Mouse (Mus musculus) right cerebral cortex, postnatal 10 days (tissue): ENCODE results near the gene Lor.

Experiments used
- DNase-seq, 2 experiments: peaks; one replicate each; pipeline ENCODE4 v3.0.0; 2021; ENCODE audit warnings: low spot score in 2 of 2

The Lor gene

GRCm38 (mm10) chr3:92083042-92083441 lies at the start of gene Lor:
TSS of gene Lor (minus strand) at chr3:92083142.
- no peak for DNase-seq

- DNase-seq, result no peak
These were observed 40.9 kb upstream of the Lor start, which contains the start of gene Prr9 for GRCm38 (mm10) chr3:92123847-92124246. TSS of gene Prr9 (minus strand) at chr3:92123947.

- DNase-seq, result no peak
These were observed 38.0 kb upstream of the Lor start for GRCm38 (mm10) chr3:92120902-92121301.

- peak in 1 of 2 experiments; percentile 20 for DNase-seq
These were observed 35.0 kb upstream of the Lor start for GRCm38 (mm10) chr3:92117930-92118329.

- DNase-seq, result no peak
These were observed 28.6 kb upstream of the Lor start for GRCm38 (mm10) chr3:92111526-92111925.

- DNase-seq, result no peak
These were observed 27.8 kb upstream of the Lor start for GRCm38 (mm10) chr3:92110790-92111189.

- peak; percentile 46 to 62 for DNase-seq
These were observed 23.6 kb upstream of the Lor start for GRCm38 (mm10) chr3:92106582-92106981.

GRCm38 (mm10) chr3:92081285-92081931 lies 1.5 kb downstream of the Lor start:
- peak; percentile 47 to 68 for DNase-seq

GRCm38 (mm10) chr3:92080462-92081284 lies 2.3 kb downstream of the Lor start:
- DNase-seq, result peak; percentile 75 to 78

- DNase-seq, result no peak
These were observed 32.4 kb downstream of the Lor start for GRCm38 (mm10) chr3:92050382-92051054.

GRCm38 (mm10) chr3:92033892-92034291 lies 49.0 kb downstream of the Lor start:
- DNase-seq, result no peak

- DNase-seq, result no peak
These were observed 49.7 kb downstream of the Lor start for GRCm38 (mm10) chr3:92033203-92033602.
